Mouse (Mus musculus): Measurements from ENCODE around the gene Adgrl2. TPM values are rescaled to one million over a fixed set of nuclear protein-coding genes. Genes with fewer than 3 reads are reported as not detected.

Adgrl2 gene
- total and polyA plus RNA-seq, 3 experiments: not detected

GRCm38 (mm10) chr3:148986894-148987590 lies 3.3 kb downstream of the Adgrl2 start:
- Histone ChIP-seq H3K9ac (ENCODE audit: control insufficient read depth, low read depth, low read length, poor library complexity, severe bottlenecking) (no peak overlapping the region), H3K9me3 (replicated peaks; ENCODE audit: insufficient read depth, low read length) (no peaks in the 10 kb centered on the region), H3K27ac (ENCODE audit: control insufficient read depth, low read depth, low read length) (no peak overlapping the region), H3K27me3 (ENCODE audit: control insufficient read depth in 1 of 2, insufficient read depth in 2 of 2, low read length in 2 of 2) (no peaks in the 10 kb centered on the region), H3K36me3 (ENCODE audit: control insufficient read depth in 1 of 2, insufficient read depth in 2 of 2, low read length in 2 of 2) (no peaks in the 10 kb centered on the region), H3K4me3 (ENCODE audit: control insufficient read depth in 1 of 2, insufficient read depth in 1 of 2, low read depth in 2 of 2, low read length in 2 of 2) (no peak overlapping the region), H3K4me1 (ENCODE audit: control insufficient read depth in 1 of 2, insufficient read depth in 2 of 2, low read length in 2 of 2) (no peaks in the 10 kb centered on the region), H3K79me2 (ENCODE audit: control insufficient read depth, insufficient read depth, low read length, poor library complexity) (no peaks in the 10 kb centered on the region)
- TF ChIP-seq E2F4 (IDR thresholded peaks at IDR 0.05; ENCODE audit: borderline replicate concordance, low read depth, low read length): no peak
- TF ChIP-seq CHD2 (IDR thresholded peaks at IDR 0.05; ENCODE audit: low read length): no peak
- TF ChIP-seq USF2 (IDR thresholded peaks at IDR 0.05; ENCODE audit: borderline replicate concordance in 1 of 2, insufficient read depth in 1 of 2, low read depth in 1 of 2, low read length in 2 of 2): no peak
- no peak for TF ChIP-seq MAZ (IDR thresholded peaks at IDR 0.05; ENCODE audit: low read depth, low read length)
- TF ChIP-seq ETS1 (IDR thresholded peaks at IDR 0.05; ENCODE audit: low read depth, low read length): no peak
- TF ChIP-seq ZKSCAN1 (IDR thresholded peaks at IDR 0.05; ENCODE audit: low read depth, low read length): no peak
- no peak for TF ChIP-seq MAX (IDR thresholded peaks at IDR 0.05; ENCODE audit: low read length)
- no peak for TF ChIP-seq NELFE (IDR thresholded peaks at IDR 0.05; ENCODE audit: low read depth, low read length)
- no peak for TF ChIP-seq MXI1 (IDR thresholded peaks at IDR 0.05; ENCODE audit: low read depth, low read length)
- TF ChIP-seq CTCF (IDR thresholded peaks at IDR 0.05 in 2 of 3, conservative IDR thresholded peaks at IDR 0.05 in 1 of 3; ENCODE audit: control insufficient read depth in 1 of 3, insufficient read depth in 1 of 3, low read depth in 2 of 3, low read length in 3 of 3, poor library complexity in 1 of 3, severe bottlenecking in 1 of 3): no peak
- no peak for TF ChIP-seq HCFC1 (IDR thresholded peaks at IDR 0.05; ENCODE audit: low read depth, low read length)
- no peak for TF ChIP-seq MAFK (IDR thresholded peaks at IDR 0.05; ENCODE audit: borderline replicate concordance, low read depth, low read length)
- no peak for TF ChIP-seq GABPA (IDR thresholded peaks at IDR 0.05; ENCODE audit: low read depth, low read length)
- TF ChIP-seq TBP (IDR thresholded peaks at IDR 0.05; ENCODE audit: low read depth, low read length): no peak
- TF ChIP-seq ZNF384 (IDR thresholded peaks at IDR 0.05; ENCODE audit: low read depth, low read length): no peak
- TF ChIP-seq USF1 (IDR thresholded peaks at IDR 0.05; ENCODE audit: low read depth, low read length): no peak
- no peak for TF ChIP-seq TAL1 (IDR thresholded peaks at IDR 0.05; ENCODE audit: low read length)
- no peak for TF ChIP-seq POLR2AphosphoS2 (IDR thresholded peaks at IDR 0.05; ENCODE audit: low read length)
- no peak for TF ChIP-seq ZC3H11A (IDR thresholded peaks at IDR 0.05; ENCODE audit: low read depth, low read length)
- DNase-seq (ENCODE audit: low read depth, low spot score): no peak

DNA sequence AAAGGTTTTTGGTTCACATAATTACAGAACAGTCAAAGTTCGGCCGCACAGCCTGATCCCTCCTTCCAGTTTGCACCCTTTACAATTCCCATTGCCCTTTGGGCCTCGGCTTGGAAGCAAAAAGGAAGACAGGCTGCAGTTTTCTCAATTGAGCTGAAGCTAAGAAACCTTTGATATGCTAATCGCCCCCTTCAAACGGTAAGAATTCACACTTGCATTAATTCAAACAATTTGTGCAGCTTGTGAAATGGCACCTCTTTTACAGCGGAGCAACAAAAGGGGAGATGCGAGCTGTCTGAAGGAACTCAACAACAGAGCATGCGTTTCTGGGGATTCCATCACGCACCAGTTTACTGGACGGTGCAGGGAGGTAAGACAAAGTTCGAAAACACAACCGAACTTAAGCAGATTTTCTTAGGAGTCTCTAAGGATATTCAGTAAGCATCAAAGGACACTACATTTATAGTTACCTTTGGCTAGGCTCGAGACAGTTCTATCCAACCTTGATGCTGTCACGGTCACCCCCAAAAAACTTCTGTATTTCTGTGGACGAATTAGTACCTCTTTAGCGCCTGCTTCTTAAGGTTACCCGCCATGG lies 4.0 kb downstream of the Adgrl2 start:
- Histone ChIP-seq H3K4me1 (ENCODE audit: control insufficient read depth in 1 of 2, insufficient read depth in 2 of 2, low read length in 2 of 2) (no peaks in the 10 kb centered on the region), H3K9me3 (replicated peaks; ENCODE audit: insufficient read depth, low read length) (no peaks in the 10 kb centered on the region), H3K36me3 (ENCODE audit: control insufficient read depth in 1 of 2, insufficient read depth in 2 of 2, low read length in 2 of 2) (no peaks in the 10 kb centered on the region), H3K4me3 (ENCODE audit: control insufficient read depth in 1 of 2, insufficient read depth in 1 of 2, low read depth in 2 of 2, low read length in 2 of 2) (no peak overlapping the region), H3K27ac (ENCODE audit: control insufficient read depth, low read depth, low read length) (no peak overlapping the region), H3K27me3 (ENCODE audit: control insufficient read depth in 1 of 2, insufficient read depth in 2 of 2, low read length in 2 of 2) (no peaks in the 10 kb centered on the region), H3K9ac (ENCODE audit: control insufficient read depth, low read depth, low read length, poor library complexity, severe bottlenecking) (no peak overlapping the region), H3K79me2 (ENCODE audit: control insufficient read depth, insufficient read depth, low read length, poor library complexity) (no peaks in the 10 kb centered on the region)
- no peak for DNase-seq (ENCODE audit: low read depth, low spot score)
- TF ChIP-seq TBP (IDR thresholded peaks at IDR 0.05; ENCODE audit: low read depth, low read length) (no peak), ETS1 (IDR thresholded peaks at IDR 0.05; ENCODE audit: low read depth, low read length) (no peak), POLR2A (IDR thresholded peaks at IDR 0.05; ENCODE audit: control insufficient read depth in 1 of 2, insufficient read depth in 1 of 2, low read depth in 1 of 2, low read length in 2 of 2, poor library complexity in 1 of 2) (no peak), USF1 (IDR thresholded peaks at IDR 0.05; ENCODE audit: low read depth, low read length) (no peak), SMC3 (IDR thresholded peaks at IDR 0.05; ENCODE audit: low read depth, low read length) (no peak), NELFE (IDR thresholded peaks at IDR 0.05; ENCODE audit: low read depth, low read length) (no peak), USF2 (IDR thresholded peaks at IDR 0.05; ENCODE audit: borderline replicate concordance in 1 of 2, insufficient read depth in 1 of 2, low read depth in 1 of 2, low read length in 2 of 2) (no peak), HCFC1 (IDR thresholded peaks at IDR 0.05; ENCODE audit: low read depth, low read length) (no peak), MYC (IDR thresholded peaks at IDR 0.05; ENCODE audit: low read depth, low read length) (no peak), MAFK (IDR thresholded peaks at IDR 0.05; ENCODE audit: borderline replicate concordance, low read depth, low read length) (no peak), CTCF (IDR thresholded peaks at IDR 0.05 in 2 of 3, conservative IDR thresholded peaks at IDR 0.05 in 1 of 3; ENCODE audit: control insufficient read depth in 1 of 3, insufficient read depth in 1 of 3, low read depth in 2 of 3, low read length in 3 of 3, poor library complexity in 1 of 3, severe bottlenecking in 1 of 3) (no peak), MAX (IDR thresholded peaks at IDR 0.05; ENCODE audit: low read length) (no peak), MEF2A (IDR thresholded peaks at IDR 0.05; ENCODE audit: extremely low read depth, insufficient replicate concordance, low read depth, low read length, poor library complexity, severe bottlenecking) (no peak), NRF1 (IDR thresholded peaks at IDR 0.05; ENCODE audit: insufficient read depth, low read depth, low read length, poor library complexity, severe bottlenecking) (no peak), ZMIZ1 (IDR thresholded peaks at IDR 0.05; ENCODE audit: low read depth, low read length) (no peak), RAD21 (IDR thresholded peaks at IDR 0.05; ENCODE audit: low read depth, low read length) (no peak), KAT2A (conservative IDR thresholded peaks at IDR 0.05; ENCODE audit: low read depth, low read length) (no peak), BHLHE40 (IDR thresholded peaks at IDR 0.05; ENCODE audit: borderline replicate concordance, low read depth, low read length) (no peak), ZNF384 (IDR thresholded peaks at IDR 0.05; ENCODE audit: low read depth, low read length) (no peak)

Data from MEL (cell line).